ENCODE assay signal across 8 mouse cellular contexts in the genomic region with DNA sequence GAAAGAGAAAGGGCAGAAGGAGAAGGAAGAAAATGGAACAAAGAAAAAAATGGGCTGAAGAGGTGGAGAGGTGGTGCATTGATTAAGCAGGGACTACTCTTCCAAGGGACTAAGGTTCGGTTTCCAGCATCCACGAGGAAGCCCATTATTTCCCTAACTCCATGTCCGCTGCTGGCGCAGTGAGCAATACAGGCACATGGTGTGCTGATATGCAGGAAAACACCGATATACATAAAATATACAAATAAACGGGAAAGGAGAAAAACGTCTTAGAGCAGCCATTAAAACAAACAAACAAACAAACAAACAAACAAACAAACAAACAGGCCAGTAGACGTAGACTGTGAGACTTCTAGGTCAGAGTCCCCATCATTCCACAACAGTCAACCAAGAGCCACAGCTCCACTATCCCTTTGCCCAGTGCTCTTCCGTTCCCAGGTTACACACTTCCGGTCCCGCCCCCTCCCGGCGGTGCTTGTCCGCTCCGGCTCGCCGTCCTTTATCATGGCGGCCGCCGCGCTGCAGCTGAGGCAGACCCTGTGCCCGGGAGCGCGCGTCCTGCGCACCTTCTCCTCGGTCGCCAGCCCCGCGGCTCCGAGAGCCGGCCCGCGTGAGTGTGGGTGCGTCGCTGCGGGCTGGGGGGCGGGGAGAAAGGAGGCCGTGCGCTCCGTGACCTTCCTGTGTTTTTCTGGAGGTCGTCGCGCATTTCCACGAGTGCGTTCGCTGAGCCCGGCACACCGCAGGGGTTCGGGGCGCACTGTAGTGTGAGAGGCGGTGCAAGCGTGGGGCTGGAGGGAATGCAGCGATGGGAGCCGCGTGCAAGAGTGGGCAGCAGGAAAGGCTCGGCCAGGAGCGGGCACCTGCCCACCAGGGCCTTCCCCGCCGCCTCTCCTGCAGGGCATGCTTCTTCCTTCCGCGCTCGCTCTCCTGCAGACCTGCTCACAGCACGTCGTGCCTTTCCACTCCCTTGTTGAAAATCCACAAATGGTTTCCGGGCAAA. TPM values are rescaled to one million over a fixed set of nuclear protein-coding genes. Genes with fewer than 3 reads are reported as not detected.
DNase-seq lines count a peak whose midpoint lies in the region; ATAC-seq lines count a peak whose summit lies in the region.

Gene Mrps35 (plus strand): TSS at position 474 of the 1,000 bp plus-strand sequence.

- peak within 1 kb of the TSS; percentile 85 for H3K4me2 ChIP-seq in hindbrain, embryonic 15.5 days

- WGBS in hindbrain, embryonic 15.5 days: 2% methylated on average over 66 of the region's 66 CpGs

- H3K27me3 ChIP-seq in hindbrain, embryonic 15.5 days: 0 out of 2 replicates have a peak, but pooled peaks cover 7% of the 10 kb centered on the region

- peak within 1 kb of the TSS; percentile 97 for H3K4me3 ChIP-seq in hindbrain, embryonic 15.5 days

- H3K9ac ChIP-seq in hindbrain, embryonic 15.5 days: peak within 1 kb of the TSS; percentile 94

- H3K9me3 ChIP-seq in hindbrain, embryonic 15.5 days: no peaks in the 10 kb centered on the region

- peaks cover 14% of the 10 kb centered on the region; the same call in 1 of the 2 replicates for H3K36me3 ChIP-seq in hindbrain, embryonic 15.5 days

- peak within 1 kb of the TSS; percentile 94 for H3K27ac ChIP-seq in hindbrain, embryonic 15.5 days (replicated peaks)

- H3K4me1 ChIP-seq in hindbrain, embryonic 15.5 days (replicated peaks): peaks cover 18% of the 10 kb centered on the region

- ATAC-seq in hindbrain, embryonic 15.5 days (ENCODE audit: low FRiP score, low read depth): peak; percentile 100

- peak; percentile 84 for DNase-seq in T-cell, adult 2 months (ENCODE audit: low spot score)
- DNase-seq in cerebellum, postnatal 25 days: peak; percentile 95 to 97
- DNase-seq in frontal cortex, postnatal 36 days (ENCODE audit: low spot score in 2 of 2): peak; percentile 86 to 91
- peak; percentile 86 to 88 for DNase-seq in layer of hippocampus, postnatal 36 days
- peak; percentile 87 for DNase-seq in lung, postnatal 25 days (ENCODE audit: low spot score)
- DNase-seq in retina, adult 2 months (ENCODE audit: low read depth, low spot score): peak; percentile 83
- DNase-seq in thymus, postnatal 25 days: peak; percentile 89

RNA-seq across cellular contexts. Expression of gene Mrps35, which starts in this region (rescaled TPM):
- polyA plus RNA-seq in hindbrain, embryonic 15.5 days (2015; fragmentation: Nextera tagmentation; extraction: Ambion mirVana): 63.8 and 75.4 TPM in 2 replicates
- total RNA-seq in layer of hippocampus, postnatal 36 days (2021): 10 to 100 TPM; 46.9 to 49.9 TPM

Comparison
In these comparisons a context has a peak if more than half of its experiments do, and no peak if none do; other contexts are left out.
1. Peak in every context shown above with its lines: DNase-seq, ATAC-seq, H3K4me3 ChIP-seq and H3K27ac ChIP-seq.